Mouse (Mus musculus) kidney, embryonic 14.5 days (tissue): ENCODE measurements around the gene Crlf1. TPM values are rescaled to one million over a fixed set of nuclear protein-coding genes. Genes with fewer than 3 reads are reported as not detected.

Experiments
- ATAC-seq: fragments of 200-750 bp; cut with Nextera tagmentation; 2 replicates; pipeline ENCODE4 v1.8.0; 2017; ENCODE audit warnings: moderate number of reproducible peaks, mild to moderate bottlenecking, moderate TSS enrichment, moderate library complexity; ENCODE audit not compliant: low FRiP score, low TSS enrichment
- H3K27ac ChIP-seq: fragments of 300-500 bp; sonication (generic); 2 replicates; pipeline ENCODE4 v1.5.1; 2014; ENCODE audit warnings: low read depth, mild to moderate bottlenecking, low read length, moderate library complexity, mixed read lengths
- H3K27me3 ChIP-seq: fragments of 300-500 bp; sonication (generic); 2 replicates; pipeline ENCODE4 v1.6.1; 2014; ENCODE audit warnings: mild to moderate bottlenecking, low read length; ENCODE audit not compliant: control insufficient read depth, insufficient read depth
- H3K36me3 ChIP-seq: fragments of 300-500 bp; sonication (generic); 2 replicates; pipeline ENCODE4 v1.6.1; 2014; ENCODE audit warnings: low read length, mixed read lengths; ENCODE audit not compliant: control insufficient read depth, insufficient read depth
- H3K4me1 ChIP-seq: fragments of 300-500 bp; sonication (generic); 2 replicates; pipeline ENCODE4 v1.6.1; 2014; ENCODE audit warnings: low read length, mixed read lengths; ENCODE audit not compliant: control insufficient read depth, insufficient read depth
- H3K4me2 ChIP-seq: fragments of 300-500 bp; sonication (generic); replicated peaks from 2 replicates; pipeline ENCODE4 v1.6.1; 2014; ENCODE audit warnings: low read depth, mild to moderate bottlenecking, low read length
- H3K4me3 ChIP-seq: fragments of 300-500 bp; sonication (generic); 2 replicates; pipeline ENCODE4 v1.5.1; 2014; ENCODE audit warnings: mild to moderate bottlenecking, low read length
- H3K9ac ChIP-seq: fragments of 300-500 bp; sonication (generic); 2 replicates; pipeline ENCODE4 v1.6.1; 2014; ENCODE audit warnings: low read depth, mild to moderate bottlenecking, low read length, moderate library complexity
- H3K9me3 ChIP-seq: fragments of 300-500 bp; sonication (generic); 2 replicates; pipeline ENCODE4 v1.6.1; 2016; ENCODE audit warnings: low read length; ENCODE audit not compliant: control insufficient read depth
- WGBS: fragments of 180-500 bp; shearing (Covaris S2); extraction: QIAGEN DNeasy Blood & Tissue Kit; methylation state at CpG from one replicate; pipeline ENCODE4 v1.1.7; 2014; 5-methylcytosine and 5-hydroxymethylcytosine counted together
- polyA plus RNA-seq: library from polyadenylated mRNA; unstranded; fragments of >200 nt; fragmentation: Nextera tagmentation; extraction: Ambion mirVana; gene quantifications from 2 replicates; pipeline ENCODE4 v1.2.1, GENCODE M21; 2014

Crlf1 gene
- polyA plus RNA-seq, 1 experiment from 2014 or later: 26.7 TPM

DNA sequence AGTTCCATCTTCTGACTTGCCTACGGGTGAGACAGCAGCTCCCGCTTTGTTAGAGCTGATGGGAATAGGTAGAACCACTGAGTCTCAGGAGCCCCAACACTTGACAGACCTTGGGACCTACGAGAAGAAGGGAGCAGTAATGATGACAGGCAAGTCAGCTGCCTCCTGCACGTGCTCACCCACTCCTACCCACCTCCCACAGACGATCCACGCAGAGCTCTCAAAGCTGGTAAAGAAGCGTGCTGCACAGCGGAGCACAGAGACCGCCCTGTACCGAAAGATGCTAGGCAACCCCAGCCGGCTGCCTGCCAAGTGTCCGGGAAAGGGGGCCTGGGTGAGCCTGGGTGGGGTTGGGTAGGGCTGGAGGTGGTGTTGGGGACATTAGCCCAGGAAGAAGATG, 41.3 kb downstream of the Crlf1 start:
- no peak overlapping the region for H3K27ac ChIP-seq
- H3K4me2 ChIP-seq: no peak overlapping the region
- H3K9ac ChIP-seq: 0 out of 2 replicates have a peak overlapping the region, but pooled peaks have one; percentile 12
- no peaks in the 10 kb centered on the region for H3K9me3 ChIP-seq
- H3K36me3 ChIP-seq: peaks cover 69% of the 10 kb centered on the region
- no peak overlapping the region for H3K4me3 ChIP-seq
- 0 out of 2 replicates have a peak, but pooled peaks cover 3% of the 10 kb centered on the region for H3K4me1 ChIP-seq
- no peak for ATAC-seq
- 94% methylated on average over 12 of the region's 12 CpGs for WGBS
- H3K27me3 ChIP-seq: no peaks in the 10 kb centered on the region

DNA sequence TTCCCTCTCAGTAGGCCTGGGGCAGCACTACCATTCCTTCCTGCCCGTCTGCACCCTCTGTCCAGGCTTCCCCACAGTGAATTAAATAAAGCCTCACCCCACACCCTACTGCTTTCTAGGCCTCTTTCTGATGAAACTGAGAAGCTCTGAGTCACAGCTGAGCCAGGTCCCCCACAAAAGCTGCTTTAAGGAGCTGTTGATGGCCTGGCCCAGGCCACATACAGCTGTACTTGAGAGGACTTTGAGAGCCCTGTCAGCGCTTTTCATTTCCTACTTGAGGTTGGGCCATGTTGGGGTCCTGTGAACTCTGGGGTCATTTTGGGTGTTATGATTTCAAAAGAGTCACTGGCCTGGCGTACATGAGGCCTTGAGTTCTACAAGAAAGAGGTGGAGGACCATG, 42.3 kb downstream of the Crlf1 start:
- WGBS: 93% methylated on average over 3 of the region's 3 CpGs

DNA sequence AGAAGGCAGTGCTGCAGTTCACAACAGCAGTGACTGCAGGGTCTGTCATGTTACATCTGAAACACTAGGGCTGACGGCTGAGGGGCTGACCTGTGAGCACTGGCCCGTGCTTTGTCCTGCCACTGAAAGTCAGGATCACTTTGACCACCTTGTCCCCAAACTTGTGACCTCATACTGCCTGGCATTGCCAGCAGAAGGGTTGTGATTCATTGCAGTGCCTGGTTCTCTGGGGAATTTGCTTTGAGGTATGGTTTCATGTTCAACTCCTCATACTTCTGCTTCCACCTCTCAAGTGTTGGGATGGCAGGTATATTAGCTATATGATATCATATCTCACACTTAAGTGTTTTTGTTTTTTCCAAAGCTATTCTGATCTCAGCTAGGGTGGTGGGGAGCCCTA, 42.7 kb downstream of the Crlf1 start:
- Histone ChIP-seq H3K27me3 (no peaks in the 10 kb centered on the region), H3K9ac (no peak overlapping the region), H3K27ac (no peak overlapping the region), H3K36me3 (peaks cover 59% of the 10 kb centered on the region), H3K4me2 (no peak overlapping the region), H3K4me3 (no peak overlapping the region), H3K4me1 (peaks cover 6% of the 10 kb centered on the region; the same call in 1 of the 2 replicates), H3K9me3 (no peaks in the 10 kb centered on the region)
- 84% methylated on average over 2 of the region's 2 CpGs for WGBS
- ATAC-seq: no peak

More for the DNA sequence above, 42.3 kb downstream of the Crlf1 start:
- Histone ChIP-seq H3K27ac (no peak overlapping the region), H3K9me3 (no peaks in the 10 kb centered on the region), H3K36me3 (peaks cover 64% of the 10 kb centered on the region), H3K4me2 (no peak overlapping the region), H3K27me3 (no peaks in the 10 kb centered on the region), H3K4me1 (peaks cover 2% of the 10 kb centered on the region; the same call in 1 of the 2 replicates), H3K9ac (no peak overlapping the region; the same call in 1 of the 2 replicates), H3K4me3 (no peak overlapping the region)
- ATAC-seq: no peak

DNA sequence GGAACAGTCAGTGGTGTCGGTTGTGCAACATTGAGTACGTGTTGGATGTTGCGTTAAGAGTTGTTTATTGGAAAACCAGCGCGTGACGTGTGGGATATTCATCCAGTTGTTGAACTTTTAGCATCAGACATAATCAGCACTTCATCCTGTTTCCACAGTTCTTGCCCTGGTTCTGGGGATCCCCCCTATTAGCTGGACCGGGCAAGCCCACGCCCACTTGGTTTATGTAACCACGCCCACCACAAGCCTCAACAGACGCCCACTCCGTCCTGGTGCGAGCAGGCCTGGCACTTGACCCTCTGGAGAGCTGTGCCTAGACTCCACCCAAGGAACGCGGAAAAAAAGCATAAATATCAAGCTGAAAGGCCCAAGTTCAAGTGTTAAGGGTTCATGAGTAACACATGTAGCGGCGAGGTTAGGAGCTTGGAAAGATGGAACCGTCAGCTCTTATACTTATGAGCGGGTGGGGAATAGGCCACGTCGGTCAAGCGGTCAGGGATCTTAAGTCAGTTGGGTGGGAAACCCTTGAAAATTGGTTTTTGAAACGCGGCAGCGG, 45.1 kb downstream of the Crlf1 start:
- Histone ChIP-seq H3K27ac (peak overlapping the region; percentile 77), H3K27me3 (no peaks in the 10 kb centered on the region), H3K4me2 (peak overlapping the region; percentile 78), H3K9ac (peak overlapping the region; percentile 47; the same call in 1 of the 2 replicates), H3K36me3 (peaks cover 37% of the 10 kb centered on the region), H3K4me3 (peak overlapping the region; percentile 81), H3K4me1 (peaks cover 10% of the 10 kb centered on the region; the same call in 1 of the 2 replicates), H3K9me3 (no peaks in the 10 kb centered on the region)
- WGBS: 15% methylated on average over 24 of the region's 24 CpGs
- ATAC-seq: peak; percentile 7

DNA sequence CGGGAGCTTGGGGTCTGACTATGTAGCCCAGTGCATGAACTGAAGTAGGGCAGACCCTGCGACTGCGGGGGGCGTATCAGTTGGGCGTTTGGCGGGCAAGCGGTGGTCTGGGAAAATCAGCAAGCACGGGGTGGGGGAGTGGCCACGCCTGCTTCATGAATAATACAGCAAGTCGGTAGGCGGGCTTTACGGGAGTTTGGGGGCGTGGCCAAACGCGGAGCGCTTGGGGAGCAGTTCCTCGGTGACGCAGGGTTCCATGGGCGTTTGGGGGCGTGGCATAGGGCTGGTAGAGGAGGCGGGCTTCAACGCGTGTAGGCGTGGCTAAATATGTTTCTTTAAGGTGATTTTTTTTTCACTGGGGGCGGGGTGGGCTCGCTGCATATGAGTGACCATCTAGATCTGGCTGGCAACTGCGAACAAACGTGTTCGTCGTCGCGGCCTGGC, 45.7 kb downstream of the Crlf1 start:
- H3K4me1 ChIP-seq: peaks cover 10% of the 10 kb centered on the region; the same call in 1 of the 2 replicates
- peak overlapping the region; percentile 81 for H3K4me3 ChIP-seq
- H3K4me2 ChIP-seq: peak overlapping the region; percentile 78
- peaks cover 33% of the 10 kb centered on the region for H3K36me3 ChIP-seq
- H3K9me3 ChIP-seq: no peaks in the 10 kb centered on the region
- peak overlapping the region; percentile 81; the same call in 1 of the 2 replicates for H3K9ac ChIP-seq
- H3K27ac ChIP-seq: peak overlapping the region; percentile 90
- WGBS: under 1% methylated on average over 32 of the region's 32 CpGs
- no peaks in the 10 kb centered on the region for H3K27me3 ChIP-seq
- ATAC-seq: peak; percentile 68

DNA sequence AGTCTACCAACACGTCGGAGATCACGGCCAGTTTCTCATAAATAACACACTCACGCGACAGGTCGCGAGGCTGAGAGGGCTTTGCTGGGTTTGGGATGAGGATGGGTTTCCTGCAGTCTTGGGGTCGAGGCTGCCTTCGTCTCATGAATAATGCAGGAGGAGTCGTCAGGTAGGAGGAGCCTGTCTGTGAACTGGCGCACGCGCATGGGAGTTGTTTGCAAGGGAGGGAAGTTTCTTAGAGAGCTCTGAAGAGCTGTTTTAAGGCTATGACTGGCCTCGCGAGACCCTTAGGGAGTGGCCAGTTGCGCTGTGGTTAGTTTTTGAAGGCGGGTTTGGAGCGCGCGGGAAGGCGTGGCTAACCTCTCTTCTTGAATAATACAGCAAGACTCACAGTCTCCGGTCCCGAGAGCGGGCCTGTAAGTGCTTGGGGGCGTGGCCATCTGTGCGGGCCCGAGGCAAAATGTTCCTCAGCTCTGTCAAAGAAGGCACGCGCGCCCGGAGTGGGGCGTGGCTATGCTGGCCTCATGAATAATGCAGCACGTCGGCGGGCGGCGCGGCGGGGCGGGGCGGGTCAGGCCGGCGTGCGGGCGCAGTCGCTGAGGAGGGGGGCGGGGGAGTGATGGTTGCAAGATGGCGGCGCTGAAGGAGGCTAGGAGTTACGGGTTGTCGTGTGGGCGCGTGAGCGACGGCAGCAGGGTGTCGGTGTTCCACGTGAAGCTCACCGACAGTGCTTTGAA, 46.3 kb downstream of the Crlf1 start, which contains the start of gene Ell:
Ell (plus strand) TSS at position 381 of the 737 bp plus-strand sequence.
- peak within 1 kb of the TSS; percentile 90 for H3K27ac ChIP-seq
- 1% methylated on average over 57 of the region's 58 CpGs for WGBS
- peak; percentile 91 for ATAC-seq
- H3K4me1 ChIP-seq: peaks cover 10% of the 10 kb centered on the region; the same call in 1 of the 2 replicates
- H3K4me3 ChIP-seq: peak within 1 kb of the TSS; percentile 81
- no peaks in the 10 kb centered on the region for H3K9me3 ChIP-seq
- H3K36me3 ChIP-seq: peaks cover 28% of the 10 kb centered on the region
- peak within 1 kb of the TSS; percentile 81 for H3K9ac ChIP-seq
- H3K27me3 ChIP-seq: no peaks in the 10 kb centered on the region
- peak within 1 kb of the TSS; percentile 78 for H3K4me2 ChIP-seq

DNA sequence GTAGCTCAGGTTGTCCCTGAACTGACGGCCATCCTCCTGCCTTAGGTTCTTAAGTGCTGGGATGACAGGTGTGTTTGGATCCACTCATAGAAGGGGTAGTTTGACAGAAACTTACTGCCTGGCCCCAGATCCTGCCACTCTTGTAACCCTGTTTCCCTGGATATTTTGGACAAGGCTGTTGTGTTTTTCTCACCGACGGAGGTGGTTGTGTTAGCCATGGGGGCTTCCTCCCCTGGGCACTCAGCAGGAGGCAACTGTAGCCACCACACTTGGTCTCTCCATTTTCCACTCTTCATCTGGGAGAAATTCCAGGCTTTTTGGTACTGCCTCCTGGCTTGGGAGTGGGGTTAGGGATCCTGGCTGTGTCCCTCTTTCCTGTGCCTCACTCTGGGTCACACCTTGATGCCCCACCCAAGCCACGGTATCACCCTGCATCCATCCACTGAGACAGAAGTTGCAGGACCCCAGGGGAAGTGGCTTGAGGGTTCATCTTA, 47.1 kb downstream of the Crlf1 start:
- Histone ChIP-seq H3K27me3 (no peaks in the 10 kb centered on the region), H3K9me3 (no peaks in the 10 kb centered on the region), H3K27ac (peak overlapping the region; percentile 90; the same call in 1 of the 2 replicates), H3K4me2 (peak overlapping the region; percentile 78), H3K4me1 (peaks cover 10% of the 10 kb centered on the region; the same call in 1 of the 2 replicates), H3K4me3 (peak overlapping the region; percentile 81), H3K36me3 (peaks cover 20% of the 10 kb centered on the region), H3K9ac (peak overlapping the region; percentile 81)
- 9% methylated on average over 4 of the region's 4 CpGs for WGBS
- ATAC-seq: no peak

DNA sequence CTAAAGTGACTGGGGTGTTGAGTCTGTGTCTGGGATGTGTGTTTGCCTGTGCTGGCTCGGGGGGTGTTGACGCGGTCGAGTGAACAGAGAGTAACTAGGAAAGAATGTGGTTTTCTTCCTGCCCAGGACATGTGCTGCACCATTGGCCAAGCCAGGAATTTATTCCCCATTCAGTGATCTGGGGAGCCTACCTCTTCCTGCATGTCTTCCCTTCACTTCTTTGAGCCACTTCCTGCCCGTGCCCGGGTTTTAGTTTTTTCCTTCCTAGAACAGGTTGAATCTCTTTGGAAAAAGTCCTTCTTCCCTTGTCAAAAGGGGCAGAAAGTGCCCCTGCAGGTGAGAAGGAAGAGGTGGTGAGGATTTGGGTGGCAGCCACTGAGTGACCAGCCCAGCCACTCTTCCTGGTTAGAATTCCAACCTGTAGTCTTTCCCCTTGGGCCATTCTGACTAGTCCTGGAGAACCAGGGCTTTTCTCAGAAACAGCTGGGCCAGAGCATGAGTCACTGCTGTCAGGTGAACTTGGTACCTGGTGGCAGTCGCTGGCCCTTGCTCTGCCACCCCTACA, 47.6 kb downstream of the Crlf1 start:
- Histone ChIP-seq H3K9me3 (no peaks in the 10 kb centered on the region), H3K4me1 (peaks cover 10% of the 10 kb centered on the region; the same call in 1 of the 2 replicates), H3K27me3 (no peaks in the 10 kb centered on the region), H3K4me2 (peak overlapping the region; percentile 78), H3K27ac (peak overlapping the region; percentile 90; the same call in 1 of the 2 replicates), H3K9ac (peak overlapping the region; percentile 81), H3K4me3 (peak overlapping the region; percentile 81), H3K36me3 (peaks cover 15% of the 10 kb centered on the region)
- WGBS: 27% methylated on average over 7 of the region's 7 CpGs
- no peak for ATAC-seq
